Mouse (Mus musculus) WW6 (cell line): ENCODE results near the gene Tmem215.
A peak's percentile ranks its signal among the peaks of the same experiment; 100 is the strongest.

Source experiments
- DNase-seq: peaks from one replicate; pipeline ENCODE4 v3.0.0-alpha.2; 2013; ENCODE audit warnings: low read depth, low spot score

Gene Tmem215

DNA sequence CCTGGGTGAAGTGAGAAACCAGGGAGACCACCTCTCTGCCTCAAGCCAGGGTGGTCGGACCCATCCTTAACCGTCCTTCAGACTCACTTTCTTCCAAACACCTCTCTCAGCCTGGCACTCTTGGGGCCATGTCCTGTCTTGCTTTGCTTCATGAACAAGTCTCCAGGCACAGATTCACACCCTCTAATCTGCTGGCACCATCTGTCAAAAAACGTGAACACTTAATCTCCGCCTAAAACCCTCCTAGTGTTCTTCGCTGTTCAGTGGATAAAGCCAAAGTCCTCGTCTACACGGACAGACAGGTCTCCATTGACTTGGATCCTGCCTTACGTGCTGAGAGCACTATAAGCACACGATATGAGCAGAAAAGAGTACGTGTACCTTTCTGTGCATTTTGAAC is at the start of gene Tmem215:
Tmem215 (plus strand) TSS at position 301 of the 400 bp plus-strand sequence.
- DNase-seq: no peak

DNA sequence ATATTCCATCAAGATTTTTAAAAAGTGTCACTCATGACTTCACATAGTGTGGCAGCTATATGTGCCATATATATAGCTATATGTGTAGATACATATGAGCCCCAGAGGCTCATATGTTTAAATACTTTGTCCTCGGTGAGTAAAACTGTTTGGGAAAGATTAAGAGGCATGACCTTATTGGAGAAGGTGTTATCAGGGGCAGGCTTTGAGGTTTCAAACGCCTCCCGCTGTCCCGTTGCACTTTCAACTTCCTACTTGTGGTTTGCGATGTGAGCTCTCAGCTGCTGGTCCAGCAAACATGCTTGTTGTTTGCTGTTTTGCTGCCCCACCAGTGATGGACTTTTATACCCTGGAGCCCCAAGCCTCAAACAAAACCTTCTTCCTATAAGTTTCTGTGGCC is 40.1 kb upstream of the Tmem215 start:
- no peak for DNase-seq

DNA sequence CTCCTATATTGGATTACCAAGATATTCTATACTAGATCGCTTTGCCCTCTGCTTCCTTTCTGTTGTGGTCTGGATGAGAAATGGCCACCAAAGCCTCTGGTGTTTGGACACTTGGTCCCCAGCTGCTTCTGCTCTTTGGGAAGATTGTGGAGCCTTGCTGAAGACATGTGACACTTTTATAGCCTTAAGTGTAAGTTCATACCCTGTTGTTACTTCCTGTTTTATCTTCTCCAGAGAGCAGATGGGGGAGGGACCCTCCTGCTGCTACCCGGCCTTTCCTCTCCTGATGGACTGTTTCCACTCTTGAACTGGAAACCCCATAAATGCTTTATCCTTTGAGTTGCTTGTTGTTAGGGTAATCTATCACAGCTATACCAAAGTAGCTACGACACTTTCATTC is 38.6 kb upstream of the Tmem215 start:
- no peak for DNase-seq

DNA sequence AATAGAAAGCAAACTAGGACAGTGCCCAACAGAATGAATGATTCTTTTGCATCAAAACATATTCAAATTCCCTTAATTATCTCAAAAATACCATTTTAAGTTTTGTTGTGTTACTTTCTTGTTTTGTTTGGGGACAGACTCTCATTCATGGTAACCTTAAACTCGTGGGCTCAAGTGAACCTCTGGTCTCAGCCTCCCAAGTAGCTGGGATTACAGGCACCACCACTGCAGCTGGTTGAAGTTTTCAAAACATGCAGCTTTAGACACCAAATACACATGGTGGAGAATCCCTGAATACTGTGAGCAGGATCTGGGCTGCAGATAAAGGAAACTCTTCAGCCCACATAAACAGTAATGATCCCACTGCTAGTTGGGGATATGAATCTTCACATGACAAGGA is 37.6 kb upstream of the Tmem215 start:
- no peak for DNase-seq

DNA sequence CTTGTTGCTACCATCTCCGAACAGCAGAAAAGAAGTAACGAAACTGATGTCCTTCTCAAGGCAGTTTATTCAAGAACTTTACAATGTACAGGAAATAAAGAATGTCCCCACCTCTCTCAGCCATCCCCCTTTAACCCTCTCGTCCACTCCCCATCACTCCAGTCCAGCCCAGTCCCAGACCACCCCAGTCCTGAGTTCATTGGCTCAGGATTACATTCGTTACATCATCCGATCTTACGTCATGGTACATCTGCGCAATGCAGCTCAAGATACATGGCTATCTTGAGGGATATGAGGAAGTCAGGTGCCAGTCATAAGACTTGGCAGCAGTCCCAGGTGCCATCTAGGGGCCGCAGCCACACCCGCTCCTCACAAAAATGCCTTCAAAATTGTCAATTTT is 28.4 kb upstream of the Tmem215 start:
- DNase-seq: no peak

DNA sequence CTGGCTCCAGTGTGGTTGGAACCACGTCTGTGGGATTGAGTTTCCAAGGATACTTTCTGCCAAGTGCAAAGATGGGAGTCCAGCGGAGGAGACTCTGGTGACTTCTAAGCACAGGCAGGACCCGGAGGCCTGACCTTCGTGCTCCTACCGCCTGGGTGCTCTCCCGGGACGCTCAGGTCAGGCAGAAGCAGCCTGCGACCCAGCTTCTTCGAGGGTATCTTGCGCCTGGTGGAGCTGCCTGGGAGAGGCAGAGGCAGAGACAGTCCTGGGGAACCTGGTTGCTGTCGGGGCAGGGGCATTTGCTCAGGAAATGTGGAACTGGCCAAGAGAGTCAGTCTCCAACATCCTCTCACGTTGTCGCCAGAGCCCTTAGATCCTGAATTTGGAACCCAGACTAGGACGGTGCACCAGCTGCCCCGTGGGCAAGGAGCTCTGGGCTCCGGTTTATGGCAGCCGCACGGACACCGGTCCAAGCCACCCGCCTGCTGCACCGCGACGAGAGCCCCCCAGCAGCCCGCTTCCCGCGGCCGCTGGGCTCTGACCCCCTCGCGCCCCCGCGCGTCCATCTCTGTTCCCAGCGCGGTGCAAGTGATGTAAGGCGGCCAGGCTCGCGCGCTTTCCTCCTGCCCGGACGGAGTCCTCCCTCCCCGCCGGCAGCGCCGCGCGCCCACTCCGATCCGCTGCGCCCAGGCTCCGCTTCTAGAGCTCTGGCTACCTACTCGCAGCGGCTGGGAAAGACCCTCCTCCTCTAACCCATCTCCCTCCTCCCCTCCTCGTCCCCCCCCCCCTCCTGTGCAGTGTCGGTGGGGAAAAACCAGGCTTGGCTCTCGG is 935 bp downstream of the Tmem215 start:
- peak; percentile 24 for DNase-seq

DNA sequence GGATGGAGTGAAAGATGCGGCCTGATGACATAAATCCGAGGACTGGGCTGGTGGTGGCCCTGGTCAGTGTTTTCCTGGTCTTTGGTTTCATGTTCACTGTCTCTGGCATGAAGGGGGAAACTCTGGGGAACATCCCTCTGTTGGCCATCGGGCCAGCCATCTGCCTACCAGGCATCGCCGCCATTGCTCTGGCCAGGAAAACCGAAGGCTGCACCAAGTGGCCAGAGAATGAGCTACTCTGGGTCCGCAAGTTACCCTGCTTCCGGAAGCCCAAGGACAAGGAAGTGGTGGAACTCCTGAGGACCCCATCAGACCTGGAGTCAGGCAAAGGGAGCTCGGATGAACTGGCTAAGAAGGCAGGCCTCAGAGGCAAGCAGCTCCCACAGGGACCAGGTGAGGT is 1.9 kb downstream of the Tmem215 start:
- DNase-seq: no peak

DNA sequence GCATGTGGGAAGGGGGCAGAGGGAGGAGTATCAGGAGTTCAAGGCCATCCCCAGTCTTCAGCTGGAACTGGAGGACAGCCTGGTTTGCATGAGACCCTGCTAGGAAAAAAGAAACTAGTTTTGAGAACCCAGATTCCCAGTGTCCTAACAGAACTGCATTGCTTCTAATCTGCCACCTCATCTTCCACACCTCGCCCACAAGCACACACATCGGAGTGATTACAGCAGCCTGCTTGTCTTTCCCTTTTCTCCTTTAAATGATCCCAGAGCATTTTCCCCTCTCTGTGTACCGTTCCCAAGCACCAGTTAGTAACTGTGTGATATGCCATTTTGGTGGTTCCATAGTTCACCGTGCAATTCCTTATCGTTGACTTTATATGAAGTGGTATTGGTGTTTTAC is 6.0 kb downstream of the Tmem215 start:
- DNase-seq: no peak

DNA sequence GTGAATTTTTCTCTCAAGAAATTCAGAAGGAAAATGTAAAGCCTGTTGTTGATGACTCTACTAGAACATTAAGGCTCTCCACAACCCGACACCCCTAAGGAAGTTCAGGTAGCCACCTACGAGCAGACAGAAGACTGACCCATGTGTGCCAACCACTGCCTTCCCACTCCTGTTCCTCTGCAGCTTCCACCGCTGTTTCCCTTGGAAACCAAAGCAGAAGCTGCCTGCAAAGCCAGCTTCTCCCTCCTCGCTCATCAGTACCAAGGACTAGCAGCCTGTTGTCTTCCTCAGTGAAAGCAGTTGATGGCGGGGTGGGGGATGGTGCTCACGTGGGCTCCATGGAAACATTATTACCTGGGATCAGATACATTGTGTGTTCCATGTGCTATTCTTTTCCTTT is 14.6 kb downstream of the Tmem215 start:
- no peak for DNase-seq

DNA sequence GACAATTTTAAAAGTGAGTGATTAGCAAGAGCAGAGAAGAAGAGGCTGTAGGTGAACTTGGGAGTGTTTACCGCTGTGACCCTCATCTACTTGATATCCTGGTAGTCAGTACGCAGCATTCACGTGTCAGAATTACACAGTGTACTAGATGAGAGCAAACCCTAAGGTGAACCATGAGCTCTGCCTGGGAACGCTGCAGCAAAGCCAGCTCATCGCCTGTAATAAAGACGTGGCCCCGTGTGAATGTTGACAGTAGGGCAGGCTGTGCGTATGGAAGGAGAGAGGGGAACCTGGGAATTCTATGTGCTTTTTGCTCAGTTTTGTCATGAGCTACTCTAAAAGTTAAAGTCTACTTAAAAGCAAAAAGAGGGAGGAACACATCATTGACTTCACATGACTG is 19.8 kb downstream of the Tmem215 start:
- no peak for DNase-seq

DNA sequence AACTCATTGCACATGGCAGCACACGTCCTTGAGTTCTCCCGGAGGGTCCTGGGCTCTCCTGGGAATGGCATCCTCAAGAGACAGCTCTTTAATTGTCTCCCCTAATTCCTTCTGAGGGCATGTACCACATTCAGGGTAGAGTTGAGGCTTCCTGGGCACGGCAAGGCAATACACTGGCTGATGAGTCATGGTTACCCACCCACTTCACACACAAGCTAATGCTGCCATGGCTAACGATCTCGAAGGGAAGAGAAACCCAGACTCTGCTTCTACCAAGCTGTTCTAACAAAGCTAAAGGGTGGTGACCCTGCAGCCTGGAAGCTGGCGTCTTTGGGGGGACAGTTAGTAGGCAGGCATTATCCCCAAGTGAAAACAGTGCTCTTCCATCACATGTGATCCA is 24.4 kb downstream of the Tmem215 start:
- DNase-seq: no peak

DNA sequence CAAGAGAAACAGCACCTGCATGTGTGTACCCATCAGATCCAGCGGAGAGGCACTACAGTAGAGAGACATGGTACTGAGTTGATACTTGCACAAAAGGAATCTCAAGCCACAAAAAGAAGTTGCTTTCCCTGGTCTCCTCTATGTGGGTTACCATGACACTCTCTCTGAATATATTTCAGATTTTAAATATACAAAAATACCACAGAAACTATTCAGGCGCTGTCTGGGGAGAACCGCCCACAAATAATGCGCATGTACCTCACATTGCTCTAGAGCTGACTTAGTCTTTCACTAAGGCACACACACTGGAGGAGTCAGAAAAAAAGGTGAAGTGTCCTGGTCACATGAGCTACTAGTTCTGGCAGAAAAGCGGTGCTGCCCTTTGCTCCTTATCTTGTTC is 24.8 kb downstream of the Tmem215 start:
- DNase-seq: no peak

DNA sequence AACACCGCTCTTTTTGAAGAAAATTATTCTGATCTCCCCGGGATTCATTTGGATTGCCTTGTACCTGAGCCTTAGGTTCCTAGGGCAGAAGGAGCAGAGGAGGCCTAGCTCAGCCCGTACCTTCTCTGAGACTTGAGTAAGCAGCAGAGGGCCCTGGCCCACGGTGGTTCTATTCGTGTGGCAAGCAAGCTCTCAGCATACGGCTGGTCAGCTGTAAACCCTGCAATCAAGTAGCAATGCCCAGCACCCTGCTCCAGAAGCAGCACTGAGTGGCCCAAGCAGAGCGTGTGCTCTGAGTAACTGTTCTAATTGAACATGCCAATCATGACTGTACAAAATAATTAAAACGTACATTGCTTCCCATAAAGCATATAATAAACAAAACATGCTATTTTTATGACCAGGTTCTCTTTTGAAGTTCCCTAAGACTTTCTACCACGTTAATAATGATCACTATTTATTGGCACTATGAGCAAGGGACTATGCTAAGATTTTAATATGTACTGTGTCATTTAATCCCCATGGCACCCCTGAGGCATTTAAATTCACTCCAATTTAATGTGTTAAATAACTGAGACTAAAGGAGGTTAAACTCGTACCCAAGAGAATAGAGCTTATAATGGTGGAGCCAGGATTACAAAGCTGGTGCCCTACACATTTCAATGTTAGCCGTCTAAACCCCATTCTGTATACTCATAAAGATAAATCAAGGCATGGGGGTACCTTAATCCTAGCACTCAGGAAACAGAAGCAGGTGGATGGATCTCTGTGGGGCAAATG is 28.0 kb downstream of the Tmem215 start:
- DNase-seq: no peak

DNA sequence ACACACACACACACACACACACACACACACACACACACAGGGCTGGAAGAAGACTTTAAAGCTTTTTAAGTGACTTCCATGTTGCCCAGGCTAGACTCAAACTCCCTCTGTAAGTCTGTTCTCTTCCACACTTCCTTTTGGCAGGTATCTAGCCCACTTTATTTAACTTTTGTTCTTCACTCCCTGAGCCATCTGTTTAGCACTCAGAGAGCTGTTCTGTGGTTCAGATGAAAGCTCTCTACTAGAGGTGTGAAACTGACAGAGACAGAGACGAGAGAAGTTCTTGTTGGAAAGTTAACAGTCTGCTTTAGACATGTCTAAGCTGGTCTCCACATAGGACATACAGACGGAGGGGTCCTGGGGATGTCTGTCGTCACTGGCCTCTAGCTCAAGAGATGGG is 30.5 kb downstream of the Tmem215 start:
- no peak for DNase-seq

DNA sequence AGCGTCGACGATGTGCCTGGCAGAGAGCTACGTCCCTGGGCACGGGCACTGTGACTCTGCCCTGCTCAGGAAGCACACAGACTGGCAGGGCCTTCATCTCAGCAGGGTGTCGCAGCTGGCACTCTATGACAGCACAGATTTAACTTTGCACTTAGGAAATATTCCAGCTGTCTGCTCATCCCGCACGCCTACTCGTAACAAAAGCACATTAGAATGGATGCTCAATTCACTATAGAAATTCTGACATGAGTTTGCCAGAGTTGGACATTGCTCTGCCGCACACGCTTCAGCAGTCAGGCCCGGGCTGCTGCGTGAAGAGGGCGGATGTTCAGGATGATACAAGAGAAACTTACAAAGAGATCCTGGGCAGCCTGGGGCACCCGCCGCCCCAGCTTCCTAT is 37.6 kb downstream of the Tmem215 start:
- no peak for DNase-seq

DNA sequence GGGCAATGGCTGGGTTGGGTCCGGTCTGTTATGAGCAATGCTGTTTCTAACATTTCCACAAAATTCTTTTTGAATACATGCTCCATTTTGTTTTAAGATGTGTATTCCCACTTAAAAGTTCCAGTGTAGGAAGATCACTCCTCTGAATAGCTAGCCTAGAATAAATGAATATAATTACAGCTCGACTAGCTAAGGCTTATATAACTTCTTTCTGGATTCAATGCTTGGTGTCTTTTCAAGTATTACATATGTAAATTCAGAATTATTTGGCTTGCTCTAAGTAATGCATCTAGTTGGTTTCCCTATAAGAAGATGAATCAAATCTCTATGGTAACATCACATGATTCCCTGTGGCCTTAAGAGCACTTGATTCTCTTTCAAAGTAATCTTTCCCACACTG is 41.3 kb downstream of the Tmem215 start:
- no peak for DNase-seq

DNA sequence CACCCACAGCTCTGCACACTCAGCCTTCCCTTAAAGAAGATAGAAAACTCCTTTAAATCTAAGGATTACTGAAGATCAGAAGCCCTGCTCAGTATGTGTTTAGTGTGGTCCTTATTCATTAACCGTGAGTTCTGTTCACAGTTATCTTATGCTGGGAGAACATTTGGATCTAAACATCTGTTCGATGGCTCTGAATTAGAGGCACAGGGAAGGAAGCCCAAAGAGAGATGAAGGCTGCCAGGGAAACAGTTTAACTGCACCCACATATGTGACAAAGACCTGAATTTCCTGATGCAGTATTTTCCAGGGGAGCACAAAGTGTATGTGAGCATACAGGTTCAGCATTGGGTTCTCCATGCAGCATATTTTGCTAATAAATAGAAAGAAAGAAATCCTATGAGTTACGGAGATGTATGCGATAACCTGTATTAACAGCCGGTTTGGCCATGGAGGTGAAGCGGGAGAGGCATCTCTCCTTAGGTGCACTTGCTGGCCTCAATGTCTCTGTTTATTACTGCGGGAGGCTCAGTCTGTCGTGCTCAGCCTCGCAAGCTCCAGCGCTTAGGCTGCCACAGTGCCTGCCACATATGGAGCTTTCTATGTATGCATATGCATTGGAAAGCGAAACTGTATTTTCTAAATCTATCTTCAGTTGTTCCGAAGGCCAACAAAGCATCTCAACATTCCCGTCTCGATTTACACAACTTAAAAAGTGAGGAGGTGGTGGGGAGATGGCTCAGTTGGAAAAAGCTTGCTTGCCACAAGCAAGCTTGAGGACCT is 46.8 kb downstream of the Tmem215 start:
- DNase-seq: no peak
